Mouse (Mus musculus) CD4-positive, CD25-positive, alpha-beta regulatory T cell, adult 4 months (primary cell): ENCODE measurements around the gene Accs. TPM values are rescaled to one million over a fixed set of nuclear protein-coding genes. Genes with fewer than 3 reads are reported as not detected.

ENCODE experiments used
- ATAC-seq: one replicate; pipeline ENCODE4 v1.8.0; 2017
- polyA plus RNA-seq, 2 experiments: library from polyadenylated mRNA; unstranded; fragments of 100-300 nt; shearing (Covaris generic); gene quantifications; one replicate each; pipeline ENCODE4 v1.2.1; 2017

Accs gene
- polyA plus RNA-seq, 2 experiments from 2014 or later, result 11.7 to 21.4 TPM

DNA sequence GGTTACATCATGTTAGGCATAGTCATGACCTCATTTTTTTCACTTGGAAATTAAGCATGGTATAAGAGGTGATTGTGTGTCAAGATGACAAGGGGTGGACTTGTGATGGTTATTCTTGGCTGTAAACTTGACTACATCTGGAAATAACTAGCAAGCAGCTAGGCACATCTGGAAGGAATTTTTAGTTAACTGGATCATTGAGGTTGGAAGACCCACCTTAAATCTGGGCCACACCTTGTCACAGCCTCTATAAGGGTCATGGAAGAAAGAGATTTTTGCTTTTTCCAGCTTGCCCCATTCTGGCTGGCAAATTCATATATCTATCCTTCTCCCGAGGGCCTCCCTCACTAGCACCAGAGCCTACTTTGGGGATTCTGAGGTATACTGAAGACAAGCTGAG lies 1.6 kb upstream of the Accs start:
- ATAC-seq, result no peak

DNA sequence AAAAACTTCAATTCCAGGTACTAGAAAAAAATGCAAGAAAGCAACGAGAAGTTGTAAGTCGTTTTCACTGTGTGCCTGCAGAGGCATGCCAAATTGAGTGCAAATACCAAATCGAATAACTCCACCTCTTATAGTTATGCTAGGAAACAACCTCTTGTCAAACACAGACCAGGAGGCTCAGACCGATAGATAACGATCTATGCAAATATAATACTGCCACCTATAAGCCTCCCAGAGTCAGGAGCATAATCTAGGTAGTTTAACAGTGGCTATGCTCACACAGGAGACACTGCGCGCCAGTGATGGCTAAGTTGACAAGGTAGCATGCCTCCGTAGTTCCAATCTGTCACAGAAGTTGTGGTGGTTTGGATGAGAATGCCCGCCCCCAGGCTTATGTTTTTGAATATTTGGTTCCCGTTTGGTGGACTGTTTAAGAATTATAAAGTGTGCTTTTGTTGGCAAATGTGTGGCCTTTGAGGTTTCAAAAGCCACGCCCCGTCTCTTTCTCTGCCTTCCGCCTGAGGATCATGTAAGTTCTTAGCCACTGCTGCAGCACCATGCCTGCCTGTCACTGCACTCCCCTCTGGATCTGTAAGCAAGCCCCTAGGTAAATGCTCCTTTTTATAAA lies 688 bp upstream of the Accs start:
- peak; percentile 52 for ATAC-seq

GRCm38 (mm10) chr2:93841349-93841748 lies 8.4 kb downstream of the Accs start:
- no peak for ATAC-seq

- ATAC-seq, result no peak
Measured at GRCm38 (mm10) chr2:93840109-93840508, 9.6 kb downstream of the Accs start.

- ATAC-seq, result no peak
Measured at GRCm38 (mm10) chr2:93838931-93839330, 10.8 kb downstream of the Accs start.

- ATAC-seq, result no peak
Measured at GRCm38 (mm10) chr2:93836232-93836785, 13.4 kb downstream of the Accs start.

GRCm38 (mm10) chr2:93835596-93835995 lies 14.1 kb downstream of the Accs start:
- ATAC-seq, result no peak

- ATAC-seq, result peak; percentile 87
Measured at GRCm38 (mm10) chr2:93823519-93823918, 26.2 kb downstream of the Accs start.

- peak; percentile 85 for ATAC-seq
Measured at GRCm38 (mm10) chr2:93822045-93822749, 27.5 kb downstream of the Accs start, which contains the start of gene Ext2. Gene Ext2 (minus strand): TSS chr2:93822568.

DNA sequence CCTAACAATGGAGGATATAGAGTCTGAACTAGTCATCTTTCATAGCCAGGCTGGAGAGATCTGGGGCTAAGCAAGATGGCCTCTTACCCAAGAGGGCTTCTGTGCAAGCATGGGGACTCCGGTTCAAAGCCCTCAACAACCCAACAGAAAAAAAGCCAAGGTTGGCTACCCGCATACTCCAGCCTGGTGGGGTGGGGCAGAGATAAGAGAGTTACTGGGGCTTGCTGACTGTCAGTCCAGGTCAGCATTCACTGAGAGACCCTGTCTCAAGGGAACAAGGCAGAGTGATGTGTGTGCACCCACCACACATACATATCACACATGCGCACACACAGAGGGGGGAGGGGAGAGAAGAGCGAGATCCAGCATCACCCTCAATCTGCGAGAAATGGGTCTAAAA lies 32.0 kb downstream of the Accs start:
- ATAC-seq, result no peak

GRCm38 (mm10) chr2:93813343-93813742 lies 36.4 kb downstream of the Accs start:
- ATAC-seq, result no peak

DNA sequence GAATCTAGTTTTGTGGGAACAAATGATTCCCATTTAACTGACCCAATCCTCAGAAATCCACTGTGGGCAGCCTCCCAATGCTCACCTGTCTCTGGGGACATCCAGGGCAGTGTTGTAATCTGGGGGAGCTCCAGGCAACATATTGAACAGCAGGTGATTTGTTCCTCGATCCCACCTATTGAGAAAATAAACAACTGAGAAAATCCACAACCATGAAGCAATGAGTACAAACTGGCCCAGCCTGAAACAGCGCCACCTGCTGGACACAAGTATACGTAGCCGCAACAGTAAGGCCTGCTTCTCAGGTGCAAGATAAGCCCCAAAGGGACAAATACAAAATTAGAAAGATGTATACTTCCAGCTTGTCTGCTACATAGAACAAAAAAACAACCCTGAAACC lies 37.9 kb downstream of the Accs start:
- peak; percentile 75 for ATAC-seq

- no peak for ATAC-seq
Measured at GRCm38 (mm10) chr2:93809931-93810330, 39.8 kb downstream of the Accs start.

GRCm38 (mm10) chr2:93808071-93808470 lies 41.7 kb downstream of the Accs start:
- no peak for ATAC-seq

GRCm38 (mm10) chr2:93807440-93807839 lies 42.3 kb downstream of the Accs start:
- ATAC-seq, result no peak

- ATAC-seq, result no peak
Measured at GRCm38 (mm10) chr2:93806487-93807201, 43.1 kb downstream of the Accs start.

DNA sequence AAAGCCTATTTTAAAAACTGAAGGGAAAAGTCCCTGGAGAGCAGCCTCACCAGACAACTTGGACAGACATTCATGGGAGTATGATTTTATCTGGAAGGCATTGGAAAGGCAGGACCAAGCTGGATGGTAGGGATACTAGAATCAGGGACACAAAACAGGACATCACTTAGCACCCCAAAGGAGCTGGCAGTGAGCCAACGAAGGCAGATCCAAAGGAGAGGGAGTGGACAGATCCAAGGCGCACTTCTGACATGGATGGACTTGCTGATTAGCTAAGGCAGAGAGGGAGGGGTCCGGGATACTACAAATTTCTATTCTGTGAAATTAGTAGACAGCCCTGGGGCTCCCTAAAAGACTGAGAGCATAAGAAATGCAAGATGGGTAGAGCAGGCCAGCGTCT lies 44.2 kb downstream of the Accs start:
- no peak for ATAC-seq

GRCm38 (mm10) chr2:93805066-93805465 lies 44.7 kb downstream of the Accs start:
- ATAC-seq, result no peak

DNA sequence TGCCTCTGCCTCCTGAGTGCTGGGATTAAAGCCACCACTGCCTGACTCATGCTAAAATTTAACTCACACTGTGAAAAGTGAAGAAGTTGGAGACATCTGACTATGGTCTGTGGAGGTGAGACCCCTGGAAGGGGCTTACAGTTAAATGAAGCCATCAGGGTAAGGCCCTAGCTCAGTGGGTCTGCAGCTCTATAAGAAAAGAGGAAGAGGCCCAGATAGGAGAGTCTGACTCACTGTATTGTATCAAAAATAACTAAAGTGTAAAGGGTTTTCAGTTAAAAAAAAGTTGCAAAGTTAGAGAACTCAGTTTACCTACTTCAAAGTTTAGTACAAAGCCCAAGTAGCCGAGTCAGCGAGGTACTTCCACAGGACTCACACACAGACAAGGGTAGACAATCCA lies 46.8 kb downstream of the Accs start:
- no peak for ATAC-seq

DNA sequence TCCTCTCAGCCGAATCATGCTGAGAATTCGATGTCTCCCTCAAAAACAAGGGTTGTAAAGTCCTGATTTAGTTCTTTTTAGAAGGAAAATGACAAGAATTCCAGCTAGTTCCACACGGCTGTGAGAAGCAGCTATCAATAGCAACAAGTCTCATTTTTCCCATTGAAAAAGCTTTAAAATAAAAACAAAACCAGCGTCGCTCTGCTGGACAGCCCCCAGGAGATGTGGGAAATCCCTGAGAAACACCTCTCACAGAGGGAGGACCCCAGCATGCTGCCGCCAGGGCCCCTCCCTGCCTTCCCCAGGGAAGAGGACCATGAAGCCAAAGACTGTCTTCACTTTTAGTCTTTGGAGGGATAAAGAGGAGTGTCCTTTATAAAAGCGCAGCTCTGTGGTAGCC lies 48.6 kb downstream of the Accs start:
- ATAC-seq, result no peak

- no peak for ATAC-seq
Measured at GRCm38 (mm10) chr2:93797162-93797795, 52.5 kb downstream of the Accs start.

DNA sequence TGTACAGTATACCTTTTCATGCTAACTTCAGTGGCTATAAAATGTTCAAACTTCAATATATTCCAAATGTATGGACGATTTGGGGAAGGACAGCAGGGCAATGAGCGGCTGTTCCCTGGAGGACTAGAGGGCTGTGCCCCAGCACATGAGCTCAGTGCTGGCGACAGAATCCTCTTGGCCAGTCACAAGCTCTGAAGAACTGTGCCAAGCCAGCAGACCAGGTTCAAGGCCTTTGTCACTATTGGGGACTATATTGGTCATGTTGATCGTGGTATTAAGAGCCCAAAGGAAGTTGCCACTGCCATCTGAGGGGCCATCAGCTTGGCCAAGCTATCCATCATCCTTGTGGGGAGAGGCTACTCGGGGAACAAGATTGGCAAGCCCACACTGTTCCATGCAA lies 55.4 kb downstream of the Accs start:
- no peak for ATAC-seq
